Mouse (Mus musculus): ENCODE data around the gene Osgep.
"Not testable (repeated sequence)": the region's sequence is repeated elsewhere in the genome, so short reads cannot be mapped to it uniquely, and the experiment has no call there.

The Osgep gene

GRCm38 (mm10) chr14:50876236-50876950 is 48.3 kb downstream of the Osgep start:
- DNase-seq (ENCODE audit: low spot score): no peak

GRCm38 (mm10) chr14:50875591-50876230 is 49.0 kb downstream of the Osgep start:
- DNase-seq (ENCODE audit: low spot score): no peak

- no peak for DNase-seq (ENCODE audit: low spot score)
Measured at GRCm38 (mm10) chr14:50875175-50875574, 49.5 kb downstream of the Osgep start.

GRCm38 (mm10) chr14:50871284-50871683 is 53.4 kb downstream of the Osgep start:
- DNase-seq (ENCODE audit: low spot score): no peak

GRCm38 (mm10) chr14:50870805-50871143 is 53.9 kb downstream of the Osgep start:
- DNase-seq (ENCODE audit: low spot score): no peak

DNA sequence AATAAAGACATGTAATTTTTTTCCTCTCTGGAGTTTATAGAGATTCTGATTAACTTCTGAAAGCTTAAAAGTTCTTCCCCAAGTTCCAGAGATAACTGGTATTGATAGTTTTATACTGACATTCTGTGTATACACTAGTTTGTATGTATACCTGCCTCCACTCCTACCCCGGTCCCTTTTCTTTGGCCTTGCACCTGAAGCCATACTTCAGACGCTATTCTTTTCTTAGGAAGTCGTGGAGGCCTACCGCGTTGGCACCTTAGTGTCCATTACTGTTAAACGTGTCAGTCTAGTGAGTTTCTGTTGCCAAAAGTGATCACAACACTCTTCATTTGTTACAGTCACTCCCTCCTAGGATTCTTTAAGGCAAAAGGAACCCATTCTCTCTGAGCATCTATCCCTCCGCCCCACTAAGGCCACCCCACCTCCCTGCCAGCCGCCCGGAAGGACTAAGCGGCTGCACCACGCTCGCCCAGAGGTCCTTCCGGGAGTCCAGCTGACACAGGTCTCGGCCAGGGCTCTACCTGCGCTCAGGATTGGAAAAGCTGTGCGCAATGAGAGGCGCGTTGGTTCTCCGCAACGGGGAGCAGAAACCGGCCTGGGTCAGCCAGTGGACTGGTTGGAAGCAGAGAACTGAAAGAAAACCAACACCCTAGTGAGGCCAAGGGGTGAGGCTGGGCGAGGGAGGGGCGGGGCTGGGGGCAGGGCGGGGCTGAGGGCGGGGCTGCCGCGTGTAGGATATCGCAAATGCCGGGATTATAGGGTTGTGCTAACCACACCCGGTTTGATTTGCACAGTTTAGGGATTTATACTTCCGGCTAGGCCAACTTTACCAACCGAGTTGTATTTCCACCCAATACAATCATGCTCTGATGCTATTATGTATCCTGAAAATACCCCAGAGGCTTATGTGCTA is 54.5 kb downstream of the Osgep start, which contains the start of gene Tep1:
Gene Tep1 (minus strand): TSS at position 672 of the 916 bp plus-strand sequence.
- peak; percentile 52 for DNase-seq (ENCODE audit: low spot score)

- no peak for DNase-seq (ENCODE audit: low spot score)
Measured at GRCm38 (mm10) chr14:50868656-50869055, 56.0 kb downstream of the Osgep start.

- no peak for DNase-seq (ENCODE audit: low spot score)
Measured at GRCm38 (mm10) chr14:50868211-50868610, 56.5 kb downstream of the Osgep start.

GRCm38 (mm10) chr14:50866966-50867365 is 57.7 kb downstream of the Osgep start:
- no peak for DNase-seq (ENCODE audit: low spot score)

- DNase-seq (ENCODE audit: low spot score): not testable (repeated sequence)
Measured at GRCm38 (mm10) chr14:50865005-50865404, 59.7 kb downstream of the Osgep start.

DNA sequence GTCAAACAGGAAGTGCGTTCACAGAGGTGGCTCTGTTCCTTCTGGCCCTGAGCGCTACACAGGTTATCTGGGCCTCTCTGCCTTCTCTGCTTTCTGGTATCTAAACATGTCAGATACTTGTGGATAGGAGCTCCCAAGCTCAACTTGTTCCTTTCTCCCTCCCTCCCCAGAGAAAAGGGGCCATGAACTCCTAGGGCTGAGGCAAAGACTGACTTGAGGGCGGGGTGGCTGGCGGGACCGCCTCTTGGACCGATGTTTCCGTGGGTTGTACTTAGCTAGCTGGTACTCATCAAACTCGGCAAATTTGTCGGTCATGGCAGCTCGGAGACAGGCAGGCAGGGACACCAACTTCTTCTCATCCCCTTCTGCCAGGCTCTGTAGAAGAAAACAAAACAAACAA is 62.1 kb downstream of the Osgep start:
- no peak for DNase-seq (ENCODE audit: low spot score)

Data from ovary, adult 18-20 months (tissue).